Mouse (Mus musculus) erythroblast, embryonic 14.5 days (primary cell): ENCODE results near the gene Tbx5.

ENCODE experiments used
- GATA1 ChIP-seq: IDR thresholded peaks from 2 replicates; pipeline ENCODE4 v1.6.1; 2012; ENCODE audit warnings: low read length, inconsistent platforms, mixed read lengths
- TAL1 ChIP-seq: IDR thresholded peaks from 3 replicates; pipeline ENCODE4 v1.6.1; 2012; ENCODE audit warnings: low read length, inconsistent platforms, mixed read lengths

DNA sequence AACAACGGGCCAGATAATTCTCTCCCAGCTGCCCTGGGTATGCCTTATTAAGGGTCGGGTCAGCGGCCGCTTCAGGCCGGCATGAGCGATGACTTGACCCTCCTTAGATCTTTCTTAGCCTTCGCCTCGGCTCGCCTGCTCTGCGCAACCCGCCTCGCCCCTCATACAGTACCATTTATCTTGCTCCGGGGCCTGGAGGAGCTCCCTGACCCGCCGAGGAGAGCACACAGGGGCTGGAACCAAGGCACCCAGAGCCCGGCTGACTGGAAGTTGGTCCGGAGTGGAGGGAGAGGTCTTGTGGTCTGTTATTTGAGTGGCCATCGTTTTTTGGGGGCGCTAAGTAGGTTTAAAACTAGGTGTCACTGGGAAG is 4.8 kb downstream of the Tbx5 start:
- no peak for TF ChIP-seq GATA1
- TF ChIP-seq TAL1: no peak
